11 mouse cellular contexts compared by ENCODE assay signal in the genomic region with DNA sequence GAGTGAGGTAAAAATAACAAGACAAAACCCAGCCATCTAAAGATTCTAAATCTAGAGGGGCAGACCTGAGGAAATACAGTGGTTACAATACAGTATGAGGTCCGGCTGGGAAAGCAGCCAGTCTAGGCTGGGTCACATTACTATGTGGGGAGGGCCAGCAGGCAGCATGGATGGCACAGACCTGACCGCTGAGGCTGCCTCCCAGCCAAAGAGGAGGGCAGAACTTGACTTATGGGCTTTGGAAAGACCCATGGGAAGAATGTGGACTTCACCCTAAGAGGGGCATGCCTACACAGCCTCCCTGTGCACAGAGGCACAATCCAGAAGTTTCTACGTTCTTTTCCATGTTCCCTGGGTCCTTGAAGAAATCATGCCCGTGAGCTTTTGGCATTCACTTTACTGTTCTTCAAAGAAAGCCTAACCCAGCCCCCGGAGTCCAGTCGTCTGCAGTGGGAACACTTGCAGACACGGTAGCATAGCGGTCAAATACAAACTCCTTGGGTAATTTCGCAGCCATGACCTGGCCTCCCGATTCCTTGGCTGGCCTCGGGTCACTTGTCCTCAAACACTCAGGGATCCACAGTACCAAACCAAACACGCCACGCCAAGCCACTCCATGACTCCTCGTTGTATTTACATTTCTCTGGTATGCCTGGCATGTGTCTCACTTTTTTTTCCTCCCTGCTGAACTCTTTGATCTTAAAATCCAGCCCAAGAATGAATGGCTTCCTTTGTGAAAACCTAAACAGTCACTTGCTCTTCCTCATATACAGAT.
DNase-seq lines count a peak whose midpoint lies in the region; ATAC-seq and TF ChIP-seq lines count a peak whose summit lies in the region.
"Had no signal": no experiment of that assay in that cellular context is flagged by ENCODE, and none has a peak within 500 bp of the region (broad histone marks: within the 10 kb centered on the region; RNA-seq: fewer than 3 reads in every experiment).

No protein-coding gene starts in this region.

- no peak for ATAC-seq in hindbrain, embryonic 16.5 days
- no peak for ATAC-seq in hindbrain, embryonic 14.5 days (ENCODE audit: low FRiP score)
- ATAC-seq: midbrain, embryonic 13.5 days had no signal

- H3K4me1 ChIP-seq in hindbrain, embryonic 16.5 days (ENCODE audit: control insufficient read depth, insufficient read depth, low read depth, low read length), result peaks cover 5% of the 10 kb centered on the region
- peaks cover 12% of the 10 kb centered on the region for H3K4me1 ChIP-seq in hindbrain, embryonic 14.5 days (replicated peaks; ENCODE audit: control insufficient read depth, insufficient read depth, low read length)

- intact Hi-C loops in left cerebral cortex, adult 2 months (cut with DNase I), result no loop called here

- H3K36me3 ChIP-seq in hindbrain, embryonic 16.5 days (ENCODE audit: control insufficient read depth, insufficient read depth, low read length), result no peaks in the 10 kb centered on the region
- H3K36me3 ChIP-seq in hindbrain, embryonic 14.5 days (replicated peaks; ENCODE audit: control insufficient read depth, insufficient read depth), result no peaks in the 10 kb centered on the region
- H3K36me3 ChIP-seq: midbrain, embryonic 13.5 days had no signal

- no peak for DNase-seq in hindbrain, embryonic 14.5 days (ENCODE audit: low spot score)
- peak; percentile 20 for DNase-seq in embryo, embryonic 11.5 days (ENCODE audit: low read depth, low spot score)
- peak; percentile 16 for DNase-seq in kidney, postnatal 10 days
- peak; percentile 79 for DNase-seq in lung, postnatal 25 days (ENCODE audit: low spot score)
- no peak for DNase-seq in left cerebral cortex, adult 2 months (ENCODE audit: extremely low spot score in 1 of 2, low spot score in 2 of 2)
- no peak for DNase-seq in yolk sac, embryonic 10.5 days (ENCODE audit: low spot score)
- DNase-seq: gastrocnemius, postnatal 36 days; liver had no signal

- H3K4me2 ChIP-seq in hindbrain, embryonic 16.5 days (ENCODE audit: low read length), result 0 out of 2 replicates have a peak overlapping the region, but pooled peaks have one; percentile 3
- H3K4me2 ChIP-seq in hindbrain, embryonic 14.5 days (replicated peaks), result no peak overlapping the region
- H3K4me2 ChIP-seq: midbrain, embryonic 13.5 days had no signal

- H3K9me3 ChIP-seq in hindbrain, embryonic 16.5 days (ENCODE audit: control insufficient read depth, low read length), result no peaks in the 10 kb centered on the region
- no peaks in the 10 kb centered on the region for H3K9me3 ChIP-seq in hindbrain, embryonic 14.5 days (ENCODE audit: control insufficient read depth, low read length)
- H3K9me3 ChIP-seq: midbrain, embryonic 13.5 days had no signal

- H3K27ac ChIP-seq in hindbrain, embryonic 16.5 days (ENCODE audit: low read depth, low read length), result no peak overlapping the region
- H3K27ac ChIP-seq in hindbrain, embryonic 14.5 days, result no peak overlapping the region
- no peak overlapping the region for H3K27ac ChIP-seq in left cerebral cortex, adult 2 months
- H3K27ac ChIP-seq: midbrain, embryonic 13.5 days had no signal

- H3K9ac ChIP-seq in hindbrain, embryonic 16.5 days (ENCODE audit: low read depth, low read length), result no peak overlapping the region
- H3K9ac ChIP-seq in hindbrain, embryonic 14.5 days, result no peak overlapping the region
- H3K9ac ChIP-seq: midbrain, embryonic 13.5 days had no signal

- no peak overlapping the region for H3K4me3 ChIP-seq in hindbrain, embryonic 16.5 days (ENCODE audit: low read length)
- H3K4me3 ChIP-seq in hindbrain, embryonic 14.5 days (replicated peaks; ENCODE audit: low read length), result no peak overlapping the region
- no peak overlapping the region for H3K4me3 ChIP-seq in left cerebral cortex, adult 2 months
- H3K4me3 ChIP-seq: erythroblast, embryonic 14.5 days; midbrain, embryonic 13.5 days had no signal

- WGBS in hindbrain, embryonic 16.5 days, result 58% methylated on average over 14 of the region's 14 CpGs
- 60% methylated on average over 14 of the region's 14 CpGs for WGBS in hindbrain, embryonic 14.5 days

- H3K27me3 ChIP-seq in hindbrain, embryonic 16.5 days (replicated peaks; ENCODE audit: control insufficient read depth, insufficient read depth, low read length), result no peaks in the 10 kb centered on the region
- no peaks in the 10 kb centered on the region for H3K27me3 ChIP-seq in hindbrain, embryonic 14.5 days (ENCODE audit: control insufficient read depth, insufficient read depth, low read length)
- H3K27me3 ChIP-seq: midbrain, embryonic 13.5 days had no signal

- TF ChIP-seq CTCF in left cerebral cortex, adult 2 months (IDR thresholded peaks at IDR 0.05), result no peak

Comparison
In these comparisons a context has a peak if more than half of its experiments do, and no peak if none do; other contexts are left out.
1. DNase-seq: peak in embryo, embryonic 11.5 days (single experiment), kidney, postnatal 10 days (single experiment) and lung, postnatal 25 days (single experiment); none in hindbrain, embryonic 14.5 days (single experiment), left cerebral cortex, adult 2 months (0 of 2) and yolk sac, embryonic 10.5 days (single experiment).